Mouse (Mus musculus) kidney, embryonic 16.5 days (tissue): ENCODE results near the gene Nek5. TPM values are rescaled to one million over a fixed set of nuclear protein-coding genes. Genes with fewer than 3 reads are reported as not detected.

Experiments
- ATAC-seq: fragments of 200-750 bp; cut with Nextera tagmentation; 2 replicates; pipeline ENCODE4 v1.8.0; 2017; ENCODE audit warnings: moderate TSS enrichment; ENCODE audit not compliant: low FRiP score, low TSS enrichment
- H3K27ac ChIP-seq: fragments of 300-500 bp; sonication (generic); 2 replicates; pipeline ENCODE4 v1.5.1; 2014; ENCODE audit warnings: low read length
- H3K27me3 ChIP-seq: fragments of 300-500 bp; sonication (generic); 2 replicates; pipeline ENCODE4 v1.6.1; 2014; ENCODE audit warnings: low read length, control low read depth, mixed read lengths; ENCODE audit not compliant: insufficient read depth
- H3K36me3 ChIP-seq: fragments of 300-500 bp; sonication (generic); 2 replicates; pipeline ENCODE4 v1.6.1; 2014; ENCODE audit warnings: low read length, control low read depth, mixed read lengths; ENCODE audit not compliant: insufficient read depth
- H3K4me1 ChIP-seq: fragments of 300-500 bp; sonication (generic); 2 replicates; pipeline ENCODE4 v1.6.1; 2014; ENCODE audit warnings: low read length, control low read depth, mixed read lengths; ENCODE audit not compliant: insufficient read depth
- H3K4me2 ChIP-seq: fragments of 300-500 bp; sonication (generic); replicated peaks from 2 replicates; pipeline ENCODE4 v1.6.1; 2014; ENCODE audit warnings: low read depth, low read length
- H3K4me3 ChIP-seq: fragments of 300-500 bp; sonication (generic); 2 replicates; pipeline ENCODE4 v1.5.1; 2014; ENCODE audit warnings: mild to moderate bottlenecking, low read length
- H3K9ac ChIP-seq: fragments of 300-500 bp; sonication (generic); replicated peaks from 2 replicates; pipeline ENCODE4 v1.6.1; 2014; ENCODE audit warnings: low read length
- H3K9me3 ChIP-seq: fragments of 300-500 bp; sonication (generic); 2 replicates; pipeline ENCODE4 v1.6.1; 2016; ENCODE audit warnings: low read length, control low read depth
- WGBS: fragments of 180-500 bp; shearing (Covaris S2); extraction: QIAGEN DNeasy Blood & Tissue Kit; methylation state at CpG from one replicate; pipeline ENCODE4 v1.1.7; 2014; 5-methylcytosine and 5-hydroxymethylcytosine counted together
- polyA plus RNA-seq: library from polyadenylated mRNA; unstranded; fragments of >200 nt; fragmentation: Nextera tagmentation; extraction: Ambion mirVana; gene quantifications from 2 replicates; pipeline ENCODE4 v1.2.1, GENCODE M21; 2015

Gene Nek5
- polyA plus RNA-seq, 1 experiment from 2014 or later: 0.59 TPM

- no peak for ATAC-seq
- 0 out of 2 replicates have a peak, but pooled peaks cover 3% of the 10 kb centered on the region for H3K4me1 ChIP-seq
- 63% methylated on average over 3 of the region's 3 CpGs for WGBS
- H3K4me2 ChIP-seq: no peak overlapping the region
- H3K4me3 ChIP-seq: no peak overlapping the region
- H3K27ac ChIP-seq: no peak overlapping the region
- no peaks in the 10 kb centered on the region for H3K9me3 ChIP-seq
- no peak overlapping the region for H3K9ac ChIP-seq
- peaks cover 17% of the 10 kb centered on the region for H3K27me3 ChIP-seq
- no peaks in the 10 kb centered on the region for H3K36me3 ChIP-seq
These were observed 68.0 kb downstream of the Nek5 start for GRCm38 (mm10) chr8:22056850-22057249.

GRCm38 (mm10) chr8:22055492-22055877 is 69.4 kb downstream of the Nek5 start:
- Histone ChIP-seq H3K9me3 (no peaks in the 10 kb centered on the region), H3K4me1 (no peaks in the 10 kb centered on the region), H3K27me3 (peaks cover 20% of the 10 kb centered on the region), H3K4me3 (no peak overlapping the region), H3K4me2 (no peak overlapping the region), H3K9ac (no peak overlapping the region), H3K36me3 (no peaks in the 10 kb centered on the region), H3K27ac (no peak overlapping the region)
- ATAC-seq: no peak
- WGBS: 74% methylated on average over 2 of the region's 2 CpGs

- H3K4me2 ChIP-seq: no peak overlapping the region
- no peaks in the 10 kb centered on the region for H3K36me3 ChIP-seq
- no peaks in the 10 kb centered on the region for H3K4me1 ChIP-seq
- H3K4me3 ChIP-seq: no peak overlapping the region
- ATAC-seq: no peak
- peaks cover 22% of the 10 kb centered on the region for H3K27me3 ChIP-seq
- no peak overlapping the region for H3K27ac ChIP-seq
- H3K9ac ChIP-seq: no peak overlapping the region
- WGBS: 81% methylated on average over 12 of the region's 12 CpGs
- no peaks in the 10 kb centered on the region for H3K9me3 ChIP-seq
These were observed 70.0 kb downstream of the Nek5 start for GRCm38 (mm10) chr8:22054674-22055491.

- ATAC-seq: peak; percentile 74
- WGBS: 59% methylated on average over 2 of the region's 2 CpGs
- 0 out of 2 replicates have a peak, but pooled peaks cover 4% of the 10 kb centered on the region for H3K27me3 ChIP-seq
These were observed 77.0 kb downstream of the Nek5 start for GRCm38 (mm10) chr8:22047699-22048464.

GRCm38 (mm10) chr8:22043706-22044105 is 81.1 kb downstream of the Nek5 start:
- WGBS: 30% methylated on average over 12 of the region's 12 CpGs
- Histone ChIP-seq H3K4me1 (no peaks in the 10 kb centered on the region), H3K9ac (no peak overlapping the region), H3K36me3 (no peaks in the 10 kb centered on the region), H3K4me2 (no peak overlapping the region), H3K27me3 (no peaks in the 10 kb centered on the region), H3K27ac (no peak overlapping the region), H3K4me3 (no peak overlapping the region), H3K9me3 (no peaks in the 10 kb centered on the region)
- ATAC-seq: no peak

More at GRCm38 (mm10) chr8:22047699-22048464, 77.0 kb downstream of the Nek5 start:
- H3K4me3 ChIP-seq: no peak overlapping the region
- H3K9ac ChIP-seq: no peak overlapping the region
- no peak overlapping the region for H3K4me2 ChIP-seq
- no peaks in the 10 kb centered on the region for H3K4me1 ChIP-seq
- H3K27ac ChIP-seq: no peak overlapping the region
- no peaks in the 10 kb centered on the region for H3K9me3 ChIP-seq
- H3K36me3 ChIP-seq: no peaks in the 10 kb centered on the region

- H3K27me3 ChIP-seq: no peaks in the 10 kb centered on the region
- H3K4me2 ChIP-seq: no peak overlapping the region
- no peak overlapping the region for H3K27ac ChIP-seq
- no peaks in the 10 kb centered on the region for H3K9me3 ChIP-seq
- H3K36me3 ChIP-seq: no peaks in the 10 kb centered on the region
- H3K4me3 ChIP-seq: no peak overlapping the region
- no peak overlapping the region for H3K9ac ChIP-seq
- no peak for ATAC-seq
- no peaks in the 10 kb centered on the region for H3K4me1 ChIP-seq
- whole genome bisulfite sequencing: 84% methylated on average over 3 of the region's 3 CpGs
These were observed 82.3 kb downstream of the Nek5 start for GRCm38 (mm10) chr8:22042515-22042914.

- Histone ChIP-seq H3K4me2 (no peak overlapping the region), H3K4me1 (no peaks in the 10 kb centered on the region), H3K9ac (no peak overlapping the region), H3K36me3 (no peaks in the 10 kb centered on the region), H3K27me3 (no peaks in the 10 kb centered on the region), H3K27ac (no peak overlapping the region), H3K9me3 (no peaks in the 10 kb centered on the region), H3K4me3 (no peak overlapping the region)
- 55% methylated on average over 6 of the region's 6 CpGs for WGBS
- ATAC-seq: no peak
These were observed 84.7 kb downstream of the Nek5 start for GRCm38 (mm10) chr8:22040153-22040509.

- Histone ChIP-seq H3K9me3 (no peaks in the 10 kb centered on the region), H3K4me3 (no peak overlapping the region), H3K36me3 (no peaks in the 10 kb centered on the region), H3K9ac (no peak overlapping the region), H3K27ac (no peak overlapping the region), H3K27me3 (no peaks in the 10 kb centered on the region), H3K4me1 (no peaks in the 10 kb centered on the region), H3K4me2 (no peak overlapping the region; the same call in 1 of the 2 replicates)
- no peak for ATAC-seq
- WGBS: 21% methylated on average over 15 of the region's 15 CpGs
These were observed 85.2 kb downstream of the Nek5 start for GRCm38 (mm10) chr8:22039468-22040152.

GRCm38 (mm10) chr8:22037022-22037421 is 87.8 kb downstream of the Nek5 start:
- Histone ChIP-seq H3K4me1 (no peaks in the 10 kb centered on the region), H3K36me3 (no peaks in the 10 kb centered on the region), H3K4me2 (no peak overlapping the region), H3K9ac (no peak overlapping the region), H3K27ac (no peak overlapping the region), H3K4me3 (no peak overlapping the region), H3K9me3 (no peaks in the 10 kb centered on the region), H3K27me3 (no peaks in the 10 kb centered on the region)
- WGBS: 75% methylated on average over 7 of the region's 7 CpGs
- ATAC-seq: no peak
